Mouse (Mus musculus) heart, adult 2 months (tissue): ENCODE measurements at regions not wholly inside any gene's neighbourhood (a gene's known extent, or its start where the extent isn't known, plus 50 kb on each side); places are given as distances from the start of the nearest gene placed in this dataset.

ENCODE experiments used
- DNase-seq, 2 experiments: peaks; one replicate each; pipeline ENCODE4 v3.0.0; 2021
- H3K27ac ChIP-seq: fragments of 200-600 bp; 2 replicates; pipeline ENCODE4 v1.8.1; 2022
- H3K27me3 ChIP-seq: fragments of 200-500 bp; 2 replicates; pipeline ENCODE4 v1.6.1; 2012; ENCODE audit warnings: mild to moderate bottlenecking, low read length, inconsistent platforms, mixed read lengths; ENCODE audit not compliant: control insufficient read depth, insufficient read depth
- H3K36me3 ChIP-seq: fragments of 200-500 bp; 2 replicates; pipeline ENCODE4 v1.6.1; 2012; ENCODE audit warnings: low read length, inconsistent platforms; ENCODE audit not compliant: control insufficient read depth, insufficient read depth
- H3K4me1 ChIP-seq: fragments of 200-500 bp; 2 replicates; pipeline ENCODE4 v1.6.1; 2011; ENCODE audit warnings: low read length; ENCODE audit not compliant: control insufficient read depth, insufficient read depth
- H3K4me3 ChIP-seq: fragments of 200-600 bp; 2 replicates; pipeline ENCODE4 v1.8.1; 2022
- H3K79me2 ChIP-seq: fragments of 200-500 bp; replicated peaks from 2 replicates; pipeline ENCODE4 v1.6.1; 2012; ENCODE audit warnings: mild to moderate bottlenecking, inconsistent platforms, low read length, moderate library complexity, mixed read lengths; ENCODE audit not compliant: control insufficient read depth, insufficient read depth
- H3K9ac ChIP-seq: fragments of 200-500 bp; 2 replicates; pipeline ENCODE4 v1.6.1; 2012; ENCODE audit warnings: low read depth, mild to moderate bottlenecking, control low read depth, inconsistent platforms, low read length, mixed read lengths
- CTCF ChIP-seq: fragments of 200-600 bp; IDR thresholded peaks from 2 replicates; pipeline ENCODE4 v1.8.1; 2022; ENCODE audit warnings: antibody characterized with exemption, mild to moderate bottlenecking, moderate library complexity
- EP300 ChIP-seq: fragments of 200-500 bp; IDR thresholded peaks from 2 replicates; pipeline ENCODE4 v1.6.1; 2011; ENCODE audit warnings: low read depth, low read length, control low read depth; ENCODE audit not compliant: insufficient read depth
- POLR2A ChIP-seq: fragments of 200-500 bp; IDR thresholded peaks from 2 replicates; pipeline ENCODE4 v1.6.1; 2011; ENCODE audit warnings: mild to moderate bottlenecking, low read depth, low read length, control low read depth; ENCODE audit not compliant: insufficient read depth
- WGBS: fragments of 180-500 bp; shearing (Covaris S2); methylation state at CpG from one replicate; pipeline ENCODE4 v1.1.7; 2018; 5-methylcytosine and 5-hydroxymethylcytosine counted together
- intact Hi-C: fragments of 180-260 bp; cut with DNase I; formaldehyde crosslinking; loops from one replicate; pipeline ENCODE4 v1.15.1; 2025

GRCm38 (mm10) chr3:9892884-9893494, 194.9 kb upstream of the Gm9833 start:
- H3K79me2 ChIP-seq = no peaks in the 10 kb centered on the region
- H3K4me3 ChIP-seq = no peak overlapping the region
- no peaks in the 10 kb centered on the region for H3K36me3 ChIP-seq
- intact Hi-C loops = no loop called here
- WGBS = 85% methylated on average over 4 of the region's 4 CpGs
- TF ChIP-seq CTCF = no peak
- no peak for TF ChIP-seq EP300
- H3K27ac ChIP-seq = no peak overlapping the region
- H3K27me3 ChIP-seq = 0 out of 2 replicates have a peak, but pooled peaks cover 1% of the 10 kb centered on the region
- no peak overlapping the region for H3K9ac ChIP-seq
- H3K4me1 ChIP-seq = no peaks in the 10 kb centered on the region
- no peak for DNase-seq

- Histone ChIP-seq H3K36me3 (no peaks in the 10 kb centered on the region), H3K27ac (no peak overlapping the region), H3K4me3 (no peak overlapping the region), H3K27me3 (0 out of 2 replicates have a peak, but pooled peaks cover 1% of the 10 kb centered on the region), H3K79me2 (no peaks in the 10 kb centered on the region), H3K4me1 (no peaks in the 10 kb centered on the region), H3K9ac (no peak overlapping the region)
- intact Hi-C loops = no loop called here
- no peak for DNase-seq
- no peak for TF ChIP-seq EP300
- no peak for TF ChIP-seq CTCF
- WGBS = 81% methylated on average over 11 of the region's 11 CpGs
Measured at GRCm38 (mm10) chr3:9895396-9896135, 192.3 kb upstream of the Gm9833 start.

- Histone ChIP-seq H3K36me3 (no peaks in the 10 kb centered on the region), H3K79me2 (no peaks in the 10 kb centered on the region), H3K9ac (no peak overlapping the region), H3K27me3 (0 out of 2 replicates have a peak, but pooled peaks cover 1% of the 10 kb centered on the region), H3K4me3 (no peak overlapping the region), H3K27ac (no peak overlapping the region), H3K4me1 (no peaks in the 10 kb centered on the region)
- DNase-seq = no peak
- intact Hi-C loops = no loop called here
- 85% methylated on average over 5 of the region's 5 CpGs for WGBS
- no peak for TF ChIP-seq POLR2A
- TF ChIP-seq CTCF = no peak
- no peak for TF ChIP-seq EP300
Measured at GRCm38 (mm10) chr3:9896303-9896702, 191.6 kb upstream of the Gm9833 start.

- TF ChIP-seq EP300 (no peak), CTCF (no peak), POLR2A (no peak)
- no peak for DNase-seq
- 0 out of 2 replicates have a peak, but pooled peaks cover 1% of the 10 kb centered on the region for H3K27me3 ChIP-seq
- H3K79me2 ChIP-seq = no peaks in the 10 kb centered on the region
- no peak overlapping the region for H3K9ac ChIP-seq
- 69% methylated on average over 5 of the region's 5 CpGs for WGBS
- intact Hi-C loops = no loop called here
- H3K36me3 ChIP-seq = no peaks in the 10 kb centered on the region
- no peak overlapping the region for H3K4me3 ChIP-seq
- H3K27ac ChIP-seq = no peak overlapping the region
- H3K4me1 ChIP-seq = no peaks in the 10 kb centered on the region
Measured at GRCm38 (mm10) chr3:9901663-9902062, 186.2 kb upstream of the Gm9833 start.

- intact Hi-C loops = no loop called here
- 84% methylated on average over 1 of the region's 1 CpGs for WGBS
- H3K9ac ChIP-seq = no peak overlapping the region
- H3K27me3 ChIP-seq = no peaks in the 10 kb centered on the region
- H3K79me2 ChIP-seq = no peaks in the 10 kb centered on the region
- no peaks in the 10 kb centered on the region for H3K4me1 ChIP-seq
- H3K36me3 ChIP-seq = no peaks in the 10 kb centered on the region
- no peak overlapping the region for H3K4me3 ChIP-seq
- TF ChIP-seq CTCF = no peak
- TF ChIP-seq EP300 = no peak
- no peak for TF ChIP-seq POLR2A
- DNase-seq = no peak
- H3K27ac ChIP-seq = no peak overlapping the region
Measured at GRCm38 (mm10) chr3:9913357-9913756, 174.6 kb upstream of the Gm9833 start.

- no peaks in the 10 kb centered on the region for H3K36me3 ChIP-seq
- no peaks in the 10 kb centered on the region for H3K27me3 ChIP-seq
- TF ChIP-seq EP300 (no peak), POLR2A (no peak), CTCF (no peak)
- intact Hi-C loops = no loop called here
- 49% methylated on average over 7 of the region's 7 CpGs for WGBS
- H3K27ac ChIP-seq = no peak overlapping the region
- no peak for DNase-seq
- H3K4me1 ChIP-seq = no peaks in the 10 kb centered on the region
- no peak overlapping the region for H3K4me3 ChIP-seq
- no peak overlapping the region for H3K9ac ChIP-seq
- H3K79me2 ChIP-seq = no peaks in the 10 kb centered on the region
Measured at GRCm38 (mm10) chr3:9916538-9917106, 171.3 kb upstream of the Gm9833 start.
